Mouse (Mus musculus) forebrain, embryonic 10.5 days (tissue): Measurements from ENCODE around the gene Hist2h2bb. TPM values are rescaled to one million over a fixed set of nuclear protein-coding genes. Genes with fewer than 3 reads are reported as not detected.
"Not testable (repeated sequence)": the region's sequence is repeated elsewhere in the genome, so short reads cannot be mapped to it uniquely, and the experiment has no call there.

Source experiments
- DNase-seq: peaks from one replicate; pipeline ENCODE4 v3.0.0-alpha.2; 2017; ENCODE audit warnings: low spot score; ENCODE audit errors: extremely low spot score
- H3K27ac ChIP-seq: fragments of 300-500 bp; sonication (generic); 2 replicates; pipeline ENCODE4 v1.5.1; 2016; ENCODE audit warnings: mild to moderate bottlenecking
- H3K27me3 ChIP-seq: fragments of 300-500 bp; sonication (generic); 2 replicates; pipeline ENCODE4 v1.6.1; 2016; ENCODE audit warnings: mild to moderate bottlenecking; ENCODE audit not compliant: poor library complexity, severe bottlenecking
- H3K36me3 ChIP-seq: fragments of 300-500 bp; sonication (generic); replicated peaks from 2 replicates; pipeline ENCODE4 v1.6.1; 2016; ENCODE audit warnings: mild to moderate bottlenecking, moderate library complexity
- H3K4me1 ChIP-seq: fragments of 300-500 bp; sonication (generic); 2 replicates; pipeline ENCODE4 v1.6.1; 2016
- H3K4me3 ChIP-seq: fragments of 300-500 bp; sonication (generic); 2 replicates; pipeline ENCODE4 v1.5.1; 2016; ENCODE audit warnings: mild to moderate bottlenecking, moderate library complexity
- H3K9me3 ChIP-seq: fragments of 300-500 bp; sonication (generic); 2 replicates; pipeline ENCODE4 v1.6.1; 2016; ENCODE audit warnings: mild to moderate bottlenecking, moderate library complexity
- WGBS: fragments of 180-500 bp; shearing (Covaris S2); methylation state at CpG from one replicate; pipeline ENCODE4 v1.1.7; 2016; 5-methylcytosine and 5-hydroxymethylcytosine counted together
- polyA plus RNA-seq: library from polyadenylated mRNA; unstranded; fragments of >200 nt; fragmentation: Nextera tagmentation; extraction: Ambion mirVana; gene quantifications from 2 replicates; pipeline ENCODE4 v1.2.1, GENCODE M21; 2016

Gene Hist2h2bb
- polyA plus RNA-seq, 1 experiment from 2014 or later, result 10.5 TPM

DNA sequence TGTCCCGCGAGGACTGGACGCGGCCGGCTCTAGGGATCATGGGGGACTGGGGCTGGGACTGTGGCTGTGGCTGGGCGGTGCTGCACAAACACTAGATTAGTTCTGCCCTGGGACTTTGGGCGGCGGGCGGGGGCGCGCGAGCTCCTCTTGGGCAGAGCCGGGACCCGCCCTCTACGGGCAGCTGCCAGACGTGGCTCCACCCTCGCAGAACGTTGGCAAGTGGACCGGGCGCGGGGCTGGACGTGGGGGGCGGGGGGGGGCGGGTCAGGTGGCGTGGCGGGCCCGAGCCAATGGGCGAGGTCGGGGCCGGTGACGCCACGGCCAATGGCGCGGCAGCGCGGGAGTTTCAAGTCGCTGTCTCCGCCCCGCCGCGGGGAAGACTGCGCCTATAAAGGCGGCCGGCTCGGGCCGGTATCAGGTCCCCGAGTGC lies 23.1 kb upstream of the Hist2h2bb start, which contains the start of gene Hist2h3c1:
Gene Hist2h3c1 (plus strand): TSS at position 259 of the 430 bp plus-strand sequence.
- Histone ChIP-seq H3K4me3 (peak within 1 kb of the TSS; percentile 57), H3K27ac (peak within 1 kb of the TSS; percentile 91), H3K4me1 (peaks cover 64% of the 10 kb centered on the region)
- not testable (repeated sequence) for H3K9me3 ChIP-seq, DNase-seq, H3K27me3 ChIP-seq, H3K36me3 ChIP-seq
- no CpG with 5 or more reads among the region's 47 CpGs for WGBS

DNA sequence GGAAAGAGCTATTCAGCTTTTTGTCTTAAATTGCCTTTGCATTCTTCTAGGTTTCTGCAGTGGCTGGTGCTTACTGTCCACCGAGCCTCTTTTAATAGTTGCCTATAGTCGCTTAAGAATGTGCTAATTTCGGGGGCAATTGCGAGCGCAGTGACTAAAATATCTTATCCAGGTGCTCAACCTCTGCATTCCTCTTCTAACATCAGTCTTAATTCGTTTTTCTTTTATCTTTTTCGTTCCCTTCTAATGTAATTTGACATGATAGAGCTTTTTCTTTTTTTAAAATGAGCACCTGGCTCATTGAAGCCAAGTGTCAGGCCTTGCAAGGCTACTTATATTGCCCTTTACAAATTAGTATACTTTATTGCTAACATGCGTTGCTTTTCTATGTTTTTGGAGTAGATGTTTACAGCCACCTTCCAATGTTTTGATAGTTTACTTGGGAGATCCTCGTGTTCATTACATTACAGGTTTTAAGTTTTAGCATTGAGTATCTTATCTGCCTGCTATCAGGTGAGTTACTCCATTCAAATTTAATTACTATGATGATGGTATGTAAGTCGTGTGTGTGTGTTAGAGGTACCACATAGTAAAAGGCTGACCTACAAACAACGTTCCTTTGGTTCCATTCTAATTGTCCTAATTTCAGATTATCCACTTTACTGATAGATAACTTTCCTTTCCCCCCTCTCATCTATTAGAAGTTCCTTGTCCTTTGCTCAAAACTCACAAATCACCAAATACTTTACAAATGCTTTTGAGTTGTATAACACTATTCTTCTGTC lies 22.0 kb upstream of the Hist2h2bb start:
- peak overlapping the region; percentile 91 for H3K27ac ChIP-seq
- WGBS, result 2% methylated on average over 11 of the region's 11 CpGs
- H3K4me3 ChIP-seq, result peak overlapping the region; percentile 57
- H3K27me3 ChIP-seq, result no peaks in the 10 kb centered on the region
- peaks cover 61% of the 10 kb centered on the region for H3K4me1 ChIP-seq
- no peak for DNase-seq
- no peaks in the 10 kb centered on the region for H3K36me3 ChIP-seq
- H3K9me3 ChIP-seq, result no peaks in the 10 kb centered on the region

DNA sequence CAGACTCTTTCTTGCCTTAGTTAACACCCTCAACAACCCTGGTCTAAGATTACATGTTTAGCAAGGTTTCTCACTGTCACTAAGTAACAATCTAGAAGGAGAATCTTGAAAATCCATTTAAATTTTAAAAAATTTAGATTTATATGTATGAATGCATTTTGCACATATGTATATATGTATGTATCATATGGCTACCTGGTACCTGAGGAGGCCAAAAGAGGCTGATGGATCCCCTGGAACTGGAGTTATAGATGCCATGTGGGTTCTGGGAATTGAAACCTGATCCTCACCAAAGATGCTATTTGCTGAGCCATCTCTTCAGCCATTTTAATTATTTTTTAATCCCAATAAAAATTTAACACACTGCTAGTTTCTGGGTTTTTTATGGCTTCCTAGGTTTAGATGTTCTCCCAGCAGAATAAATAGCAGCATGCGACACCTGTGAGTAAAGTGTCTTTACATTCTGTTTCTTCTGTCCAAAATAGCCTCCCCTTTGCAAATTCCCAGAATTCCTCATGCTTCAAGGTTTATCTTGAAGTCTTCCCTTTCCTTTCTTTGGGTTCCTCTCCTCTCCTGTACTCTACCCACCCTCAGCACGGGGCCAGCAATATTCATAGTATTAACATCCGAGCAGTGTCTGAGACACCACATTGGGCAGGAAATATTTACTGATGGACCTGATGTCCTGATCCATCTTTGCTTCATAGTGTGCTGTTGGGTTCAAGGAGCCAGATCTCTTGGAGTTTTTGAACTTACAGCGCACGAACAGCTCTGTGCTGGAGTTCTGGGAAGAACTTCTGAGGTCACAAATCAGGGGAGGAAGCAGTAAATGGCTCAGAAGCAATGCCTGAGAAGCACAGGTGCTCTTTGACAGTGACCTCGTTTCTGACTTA lies 21.2 kb upstream of the Hist2h2bb start:
- WGBS, result 59% methylated on average over 6 of the region's 6 CpGs
- Histone ChIP-seq H3K36me3 (no peaks in the 10 kb centered on the region), H3K4me3 (peak overlapping the region; percentile 57), H3K4me1 (peaks cover 54% of the 10 kb centered on the region), H3K9me3 (no peaks in the 10 kb centered on the region), H3K27me3 (no peaks in the 10 kb centered on the region), H3K27ac (peak overlapping the region; percentile 91)
- DNase-seq, result peak; percentile 34

DNA sequence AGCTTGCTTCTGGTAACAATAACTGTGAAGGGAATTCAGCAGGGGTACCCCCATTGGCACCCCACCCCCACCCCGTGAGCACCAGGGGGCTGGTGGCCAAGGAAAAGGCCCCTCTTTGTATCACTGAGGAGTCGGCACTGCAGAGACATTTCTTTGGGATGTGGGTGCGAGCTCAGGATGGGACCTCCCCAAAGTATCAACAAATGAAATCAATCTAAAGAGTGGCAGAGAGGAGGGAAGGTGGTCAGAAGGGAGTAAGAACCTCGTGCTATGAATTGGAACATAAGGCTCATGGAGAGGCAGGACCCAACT lies 20.6 kb upstream of the Hist2h2bb start:
- H3K27ac ChIP-seq, result peak overlapping the region; percentile 91
- peak overlapping the region; percentile 57 for H3K4me3 ChIP-seq
- H3K9me3 ChIP-seq, result no peaks in the 10 kb centered on the region
- peaks cover 48% of the 10 kb centered on the region for H3K4me1 ChIP-seq
- no peaks in the 10 kb centered on the region for H3K36me3 ChIP-seq
- H3K27me3 ChIP-seq, result no peaks in the 10 kb centered on the region
- WGBS, result 59% methylated on average over 4 of the region's 4 CpGs
- no peak for DNase-seq

DNA sequence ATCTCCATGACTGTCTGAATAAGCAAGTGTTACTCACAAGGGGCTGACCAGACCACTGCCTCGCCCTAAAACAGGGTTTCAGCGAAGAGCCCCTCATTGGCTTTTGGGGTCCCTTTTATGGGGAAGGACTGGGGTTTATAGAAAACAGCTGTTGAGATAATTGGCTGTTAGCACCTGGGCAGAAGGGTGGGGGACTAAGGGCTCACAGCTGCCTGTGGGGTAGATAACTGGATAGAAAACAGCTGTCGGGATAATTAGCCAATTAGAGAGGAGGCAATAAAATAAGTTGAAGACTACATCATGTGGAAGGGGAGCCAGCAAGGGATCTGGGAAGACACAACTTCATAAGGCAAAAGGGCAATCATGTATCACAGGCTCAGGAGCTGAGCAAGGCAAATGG lies 18.7 kb upstream of the Hist2h2bb start:
- Histone ChIP-seq H3K4me1 (peaks cover 47% of the 10 kb centered on the region), H3K27me3 (no peaks in the 10 kb centered on the region), H3K4me3 (no peak overlapping the region), H3K36me3 (no peaks in the 10 kb centered on the region), H3K9me3 (no peaks in the 10 kb centered on the region), H3K27ac (peak overlapping the region; percentile 71)
- WGBS, result 73% methylated on average over 3 of the region's 3 CpGs
- DNase-seq, result no peak

DNA sequence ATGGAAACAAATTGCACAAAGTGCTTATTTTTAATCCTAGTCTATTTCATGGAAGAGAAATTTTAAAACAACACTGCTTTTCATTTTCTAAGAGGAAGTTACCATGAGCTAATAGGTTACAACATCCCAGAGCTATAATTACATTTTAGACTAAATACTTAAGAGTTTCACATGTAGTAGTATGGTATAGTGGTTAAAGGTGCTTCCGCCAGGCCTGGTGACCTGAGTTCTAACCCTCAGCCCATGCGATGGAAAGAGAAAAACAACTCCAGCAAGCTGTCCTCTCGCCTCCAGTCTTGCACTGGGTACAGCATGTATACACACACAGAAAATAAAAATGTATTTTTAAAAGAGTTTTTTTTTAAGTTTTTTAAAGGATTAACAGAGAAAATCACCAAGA lies 17.8 kb upstream of the Hist2h2bb start:
- no peak overlapping the region for H3K27ac ChIP-seq
- no peaks in the 10 kb centered on the region for H3K9me3 ChIP-seq
- H3K4me3 ChIP-seq, result no peak overlapping the region
- peaks cover 47% of the 10 kb centered on the region for H3K4me1 ChIP-seq
- DNase-seq, result no peak
- H3K36me3 ChIP-seq, result no peaks in the 10 kb centered on the region
- no peaks in the 10 kb centered on the region for H3K27me3 ChIP-seq
- WGBS, result 91% methylated on average over 3 of the region's 3 CpGs

DNA sequence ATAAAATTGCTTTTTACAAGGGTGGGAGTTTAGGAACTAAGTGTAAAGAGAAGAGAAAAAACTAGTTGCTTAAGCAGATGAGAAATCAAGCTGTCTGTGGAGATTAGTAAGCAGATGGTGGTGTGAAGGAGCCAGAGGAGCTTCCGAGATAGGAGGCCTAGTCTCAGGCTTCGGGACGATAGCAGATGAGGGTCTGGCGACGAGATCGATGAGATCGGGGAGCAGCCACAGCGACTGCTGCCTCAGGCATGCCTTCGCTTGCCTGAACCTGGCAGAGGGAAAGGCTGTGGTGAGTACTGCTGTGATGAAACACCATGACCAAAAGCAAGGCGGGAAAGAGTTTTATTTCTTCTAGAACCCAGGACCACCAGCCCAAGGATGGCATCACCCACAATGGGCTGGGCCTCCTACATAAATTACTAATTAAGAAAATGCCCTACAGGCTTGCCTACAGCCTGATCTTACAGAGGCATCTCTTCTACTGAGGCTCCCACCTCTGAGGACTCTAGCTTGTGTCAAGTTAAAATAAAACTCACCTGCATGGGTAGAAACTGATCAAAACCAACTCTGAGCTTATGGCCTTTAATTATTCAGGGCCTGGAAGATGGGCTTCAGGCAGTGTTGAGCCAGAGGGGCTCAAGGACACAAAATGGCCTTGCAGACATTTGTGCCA lies 14.7 kb upstream of the Hist2h2bb start:
- Histone ChIP-seq H3K27me3 (no peaks in the 10 kb centered on the region), H3K4me3 (no peak overlapping the region), H3K9me3 (no peaks in the 10 kb centered on the region), H3K27ac (peak overlapping the region; percentile 54), H3K36me3 (no peaks in the 10 kb centered on the region), H3K4me1 (peaks cover 22% of the 10 kb centered on the region)
- WGBS, result 54% methylated on average over 10 of the region's 10 CpGs
- DNase-seq, result no peak

DNA sequence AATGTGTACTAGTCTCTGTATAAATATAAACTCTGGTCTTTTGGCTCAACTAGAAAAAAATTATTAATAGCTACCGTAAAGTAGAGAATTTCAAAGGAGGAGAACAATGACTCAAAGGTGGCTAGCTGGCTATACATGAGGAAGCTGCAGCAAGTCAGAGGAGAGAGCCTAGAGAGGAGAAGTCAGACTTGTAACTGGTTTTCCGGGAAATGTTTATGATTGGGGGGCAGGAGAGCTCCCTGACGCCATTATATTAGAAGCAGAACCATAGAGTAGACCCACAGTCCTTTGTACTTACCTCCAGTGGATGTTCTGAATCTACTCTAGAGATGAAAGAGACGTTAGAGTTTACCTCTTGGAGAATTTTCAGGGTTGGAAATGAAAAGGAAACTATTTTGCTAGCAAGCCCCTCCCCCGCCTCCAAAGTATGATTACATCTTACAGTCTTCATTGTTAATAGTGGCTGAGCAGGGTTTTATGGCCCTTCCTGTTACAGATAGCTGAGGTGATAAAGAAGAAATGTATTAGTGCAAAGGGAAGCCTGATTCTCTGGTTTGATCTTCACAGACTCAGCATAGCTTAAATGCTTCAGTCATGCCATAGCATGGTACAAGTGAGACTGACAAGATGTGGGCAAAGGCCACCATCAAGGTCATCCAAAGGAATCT lies 13.5 kb upstream of the Hist2h2bb start:
- Histone ChIP-seq H3K36me3 (no peaks in the 10 kb centered on the region), H3K4me1 (peaks cover 11% of the 10 kb centered on the region), H3K9me3 (no peaks in the 10 kb centered on the region), H3K27ac (peak overlapping the region; percentile 3; the same call in 1 of the 2 replicates), H3K4me3 (no peak overlapping the region), H3K27me3 (no peaks in the 10 kb centered on the region)
- 84% methylated on average over 5 of the region's 5 CpGs for WGBS
- no peak for DNase-seq

DNA sequence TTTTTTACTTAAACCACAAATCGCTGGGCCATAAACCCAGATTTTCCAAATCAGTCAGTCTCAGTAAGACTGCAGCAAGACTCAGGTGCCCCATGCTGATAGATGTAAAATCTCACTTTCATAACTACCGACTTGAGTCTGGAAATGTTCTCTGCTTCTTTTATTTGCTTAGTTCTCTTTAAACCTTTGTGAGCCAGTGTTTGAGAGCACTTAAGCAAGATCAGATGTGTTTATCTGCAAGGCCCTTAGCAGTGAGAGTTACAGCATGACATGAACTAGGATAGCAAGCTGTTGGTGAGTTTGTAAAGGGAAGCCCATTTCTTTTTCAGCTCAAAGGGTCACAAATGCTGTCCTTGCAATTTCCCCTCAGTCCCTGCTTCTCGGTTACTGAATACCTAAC lies 12.4 kb upstream of the Hist2h2bb start:
- 81% methylated on average over 3 of the region's 3 CpGs for WGBS
- no peak overlapping the region for H3K27ac ChIP-seq
- H3K4me1 ChIP-seq, result peaks cover 22% of the 10 kb centered on the region

DNA sequence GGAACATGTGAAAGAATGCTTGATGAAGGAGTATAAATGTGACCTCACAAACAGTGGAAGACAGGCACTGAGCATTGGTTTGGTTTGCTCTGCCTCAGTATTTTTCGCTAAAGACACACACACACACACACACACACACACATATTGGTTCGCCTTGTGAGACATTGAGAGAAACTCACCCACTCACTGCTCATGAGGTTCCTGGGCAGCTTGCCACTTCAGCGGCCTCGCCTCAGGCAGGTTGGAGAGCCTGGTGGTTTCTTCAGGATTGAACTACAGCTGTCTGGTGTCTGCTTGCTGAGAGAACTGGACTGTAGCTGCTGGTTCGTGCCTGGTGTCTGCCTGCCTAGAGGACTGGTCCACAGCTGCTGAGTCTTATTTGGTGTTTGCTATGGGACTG lies 9.3 kb upstream of the Hist2h2bb start:
- no peak for DNase-seq
- Histone ChIP-seq H3K4me3 (no peak overlapping the region), H3K27ac (peak overlapping the region; percentile 35; the same call in 1 of the 2 replicates), H3K27me3 (no peaks in the 10 kb centered on the region), H3K4me1 (peaks cover 41% of the 10 kb centered on the region), H3K9me3 (no peaks in the 10 kb centered on the region), H3K36me3 (no peaks in the 10 kb centered on the region)
- WGBS, result 89% methylated on average over 5 of the region's 5 CpGs

More for the DNA sequence above, 12.4 kb upstream of the Hist2h2bb start:
- no peaks in the 10 kb centered on the region for H3K9me3 ChIP-seq
- no peaks in the 10 kb centered on the region for H3K36me3 ChIP-seq
- H3K4me3 ChIP-seq, result no peak overlapping the region
- H3K27me3 ChIP-seq, result no peaks in the 10 kb centered on the region
- no peak for DNase-seq

DNA sequence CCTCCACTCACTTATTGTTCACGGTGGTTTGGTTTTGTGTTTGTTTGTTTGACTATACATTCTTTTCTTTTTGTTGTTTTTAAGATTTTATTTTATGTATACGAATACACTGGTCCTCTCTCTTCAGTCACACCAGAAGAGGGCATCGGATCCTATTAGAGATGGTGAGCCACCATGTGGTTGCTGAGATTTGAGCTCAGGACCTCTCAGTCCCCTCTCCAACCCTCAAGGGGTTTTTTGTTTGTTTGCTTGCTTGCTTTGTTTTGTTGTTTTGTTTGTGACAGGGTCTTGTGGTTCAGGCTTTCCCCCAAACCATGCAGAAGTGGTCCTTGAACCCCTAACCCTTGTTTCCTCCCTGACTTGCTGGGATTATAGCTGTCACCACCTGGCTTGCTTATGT lies 7.9 kb upstream of the Hist2h2bb start:
- peak overlapping the region; percentile 93 for H3K27ac ChIP-seq
- H3K27me3 ChIP-seq, result no peaks in the 10 kb centered on the region
- DNase-seq, result no peak
- no peaks in the 10 kb centered on the region for H3K36me3 ChIP-seq
- peak overlapping the region; percentile 63 for H3K4me3 ChIP-seq
- WGBS, result 65% methylated on average over 3 of the region's 3 CpGs
- peaks cover 39% of the 10 kb centered on the region for H3K4me1 ChIP-seq
- H3K9me3 ChIP-seq, result no peaks in the 10 kb centered on the region

DNA sequence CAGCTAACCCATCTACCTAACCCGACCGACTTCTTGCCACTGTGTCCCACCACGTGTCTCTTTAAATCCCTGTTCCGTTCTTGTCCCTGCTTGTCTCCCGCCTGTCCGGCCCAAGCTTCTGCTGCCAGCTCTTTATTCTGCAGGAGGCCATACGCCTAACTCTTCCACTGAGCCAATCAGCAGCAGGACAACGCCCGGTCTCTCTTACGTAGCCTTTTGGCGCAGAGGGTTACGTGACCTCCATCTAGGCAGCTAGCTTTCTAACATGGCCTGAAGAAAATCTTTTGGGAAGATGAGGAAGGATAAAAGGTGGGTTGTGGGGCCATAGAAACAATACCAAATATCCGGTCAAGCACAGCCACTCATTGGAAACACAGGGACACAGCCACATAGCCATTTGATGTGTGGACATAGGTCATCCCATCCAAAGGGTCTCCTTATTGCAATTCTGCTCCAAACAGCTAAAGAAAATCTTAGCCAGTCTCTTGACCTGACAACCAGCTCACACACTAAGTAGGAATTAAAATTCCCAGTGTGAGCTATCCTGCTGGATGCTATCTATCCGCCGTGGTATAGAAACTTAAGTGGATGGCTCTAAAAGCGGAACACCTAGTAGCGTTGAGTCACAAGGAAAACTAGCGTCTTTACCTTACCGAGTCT lies 7.2 kb upstream of the Hist2h2bb start:
- Histone ChIP-seq H3K27ac (peak overlapping the region; percentile 93), H3K36me3 (no peaks in the 10 kb centered on the region), H3K4me3 (peak overlapping the region; percentile 63), H3K27me3 (no peaks in the 10 kb centered on the region), H3K9me3 (no peaks in the 10 kb centered on the region), H3K4me1 (peaks cover 47% of the 10 kb centered on the region)
- under 1% methylated on average over 19 of the region's 19 CpGs for WGBS
- DNase-seq, result peak; percentile 86
